Mouse (Mus musculus) midbrain, postnatal 0 days (tissue): ENCODE results near the gene Gls. TPM values are rescaled to one million over a fixed set of nuclear protein-coding genes. Genes with fewer than 3 reads are reported as not detected.

ENCODE experiments used
- ATAC-seq: fragments of 200-750 bp; cut with Nextera tagmentation; 2 replicates; pipeline ENCODE4 v1.8.0; 2017; ENCODE audit warnings: moderate number of reproducible peaks, mild to moderate bottlenecking, moderate TSS enrichment, moderate library complexity; ENCODE audit not compliant: low FRiP score
- DNase-seq: peaks from one replicate; pipeline ENCODE4 v3.0.0-alpha.2; 2015; ENCODE audit warnings: low spot score
- H3K27ac ChIP-seq: fragments of 300-500 bp; sonication (generic); 2 replicates; pipeline ENCODE4 v1.5.1; 2014; ENCODE audit warnings: low read depth, mild to moderate bottlenecking, low read length, mixed read lengths
- H3K27me3 ChIP-seq: fragments of 300-500 bp; sonication (generic); 2 replicates; pipeline ENCODE4 v1.6.1; 2014; ENCODE audit warnings: low read length, control low read depth, mixed read lengths; ENCODE audit not compliant: insufficient read depth
- H3K36me3 ChIP-seq: fragments of 300-500 bp; sonication (generic); 2 replicates; pipeline ENCODE4 v1.6.1; 2014; ENCODE audit warnings: low read length, control low read depth, mixed read lengths; ENCODE audit not compliant: insufficient read depth
- H3K4me1 ChIP-seq: fragments of 300-500 bp; sonication (generic); 2 replicates; pipeline ENCODE4 v1.6.1; 2014; ENCODE audit warnings: mild to moderate bottlenecking, control low read depth, antibody characterized with exemption, low read length, mixed read lengths; ENCODE audit not compliant: insufficient read depth
- H3K4me2 ChIP-seq: fragments of 300-500 bp; sonication (generic); 2 replicates; pipeline ENCODE4 v1.6.1; 2014; ENCODE audit warnings: low read depth, mild to moderate bottlenecking, low read length, mixed read lengths; ENCODE audit not compliant: poor library complexity, severe bottlenecking
- H3K4me3 ChIP-seq: fragments of 300-500 bp; sonication (generic); 2 replicates; pipeline ENCODE4 v1.5.1; 2014; ENCODE audit warnings: low read depth, mild to moderate bottlenecking, low read length, moderate library complexity
- H3K9ac ChIP-seq: fragments of 300-500 bp; sonication (generic); replicated peaks from 2 replicates; pipeline ENCODE4 v1.6.1; 2014; ENCODE audit warnings: mild to moderate bottlenecking, low read length, moderate library complexity, mixed read lengths; ENCODE audit not compliant: poor library complexity, severe bottlenecking
- H3K9me3 ChIP-seq: fragments of 300-500 bp; sonication (generic); 2 replicates; pipeline ENCODE4 v1.6.1; 2016; ENCODE audit warnings: low read length, control low read depth
- CTCF ChIP-seq: IDR thresholded peaks from 2 replicates; pipeline ENCODE4 v1.5.1; 2016; ENCODE audit warnings: antibody characterized with exemption, mild to moderate bottlenecking
- WGBS: fragments of 180-500 bp; shearing (Covaris S2); extraction: QIAGEN DNeasy Blood & Tissue Kit; methylation state at CpG from one replicate; pipeline ENCODE4 v1.1.7; 2014; 5-methylcytosine and 5-hydroxymethylcytosine counted together
- polyA plus RNA-seq: library from polyadenylated mRNA; unstranded; fragments of >200 nt; fragmentation: Nextera tagmentation; extraction: Ambion mirVana; gene quantifications from 2 replicates; pipeline ENCODE4 v1.2.1, GENCODE M21; 2015
- total RNA-seq: library from RNA; depleted of rRNA; stranded (reverse); fragments of >200 nt; gene quantifications from 2 replicates; pipeline ENCODE4 v1.2.3, GENCODE M21; 2014

Gls gene
- total and polyA plus RNA-seq, 2 experiments from 2014 or later = 33.3 to 181 TPM

GRCm38 (mm10) chr1:52181994-52182393 is 51.0 kb downstream of the Gls start:
- ATAC-seq = no peak
- no peak overlapping the region for H3K4me3 ChIP-seq
- no peak overlapping the region for H3K9ac ChIP-seq
- no peak overlapping the region for H3K4me2 ChIP-seq
- TF ChIP-seq CTCF = no peak
- no peak overlapping the region for H3K27ac ChIP-seq
- no peaks in the 10 kb centered on the region for H3K36me3 ChIP-seq
- H3K4me1 ChIP-seq = no peaks in the 10 kb centered on the region
- no peaks in the 10 kb centered on the region for H3K27me3 ChIP-seq
- H3K9me3 ChIP-seq = no peaks in the 10 kb centered on the region
- no peak for DNase-seq

GRCm38 (mm10) chr1:52179939-52180568 is 53.0 kb downstream of the Gls start:
- no peak for TF ChIP-seq CTCF
- WGBS = 96% methylated on average over 9 of the region's 9 CpGs
- H3K4me2 ChIP-seq = no peak overlapping the region

GRCm38 (mm10) chr1:52176999-52177398 is 56.0 kb downstream of the Gls start:
- Histone ChIP-seq H3K27ac (no peak overlapping the region), H3K4me2 (no peak overlapping the region), H3K36me3 (no peaks in the 10 kb centered on the region), H3K27me3 (no peaks in the 10 kb centered on the region), H3K4me1 (no peaks in the 10 kb centered on the region), H3K9ac (no peak overlapping the region), H3K4me3 (no peak overlapping the region), H3K9me3 (no peaks in the 10 kb centered on the region)
- no peak for TF ChIP-seq CTCF
- WGBS = 89% methylated on average over 2 of the region's 2 CpGs
- ATAC-seq = no peak
- no peak for DNase-seq

More at GRCm38 (mm10) chr1:52179939-52180568, 53.0 kb downstream of the Gls start:
- no peak overlapping the region for H3K9ac ChIP-seq
- no peak overlapping the region for H3K4me3 ChIP-seq
- H3K4me1 ChIP-seq = no peaks in the 10 kb centered on the region
- no peaks in the 10 kb centered on the region for H3K27me3 ChIP-seq
- no peaks in the 10 kb centered on the region for H3K36me3 ChIP-seq
- H3K27ac ChIP-seq = no peak overlapping the region
- no peaks in the 10 kb centered on the region for H3K9me3 ChIP-seq
- no peak for DNase-seq
- ATAC-seq = no peak

GRCm38 (mm10) chr1:52175983-52176382 is 57.0 kb downstream of the Gls start:
- no peak for TF ChIP-seq CTCF
- WGBS = 66% methylated on average over 3 of the region's 3 CpGs

GRCm38 (mm10) chr1:52175321-52175720 is 57.7 kb downstream of the Gls start:
- Histone ChIP-seq H3K4me2 (no peak overlapping the region), H3K4me1 (no peaks in the 10 kb centered on the region), H3K27me3 (no peaks in the 10 kb centered on the region), H3K36me3 (no peaks in the 10 kb centered on the region), H3K4me3 (no peak overlapping the region), H3K9me3 (no peaks in the 10 kb centered on the region), H3K27ac (no peak overlapping the region), H3K9ac (no peak overlapping the region)
- ATAC-seq (no peak), DNase-seq (no peak)
- no peak for TF ChIP-seq CTCF
- WGBS = 68% methylated on average over 5 of the region's 5 CpGs

More at GRCm38 (mm10) chr1:52175983-52176382, 57.0 kb downstream of the Gls start:
- Histone ChIP-seq H3K27me3 (no peaks in the 10 kb centered on the region), H3K4me3 (no peak overlapping the region), H3K36me3 (no peaks in the 10 kb centered on the region), H3K27ac (no peak overlapping the region), H3K4me1 (no peaks in the 10 kb centered on the region), H3K9ac (no peak overlapping the region), H3K9me3 (no peaks in the 10 kb centered on the region), H3K4me2 (no peak overlapping the region)
- ATAC-seq (no peak), DNase-seq (no peak)

GRCm38 (mm10) chr1:52171271-52171670 is 61.8 kb downstream of the Gls start:
- DNase-seq (no peak), ATAC-seq (peak; percentile 29; the same call in 1 of the 2 replicates)
- no peak for TF ChIP-seq CTCF
- Histone ChIP-seq H3K4me1 (no peaks in the 10 kb centered on the region), H3K27me3 (no peaks in the 10 kb centered on the region), H3K9ac (no peak overlapping the region), H3K9me3 (no peaks in the 10 kb centered on the region), H3K4me3 (no peak overlapping the region), H3K4me2 (no peak overlapping the region), H3K36me3 (peaks cover 8% of the 10 kb centered on the region; the same call in 1 of the 2 replicates), H3K27ac (peak overlapping the region; percentile 18; the same call in 1 of the 2 replicates)
- WGBS = 60% methylated on average over 8 of the region's 8 CpGs
